Mouse (Mus musculus): ENCODE measurements at regions not wholly inside any gene's neighbourhood (a gene's known extent, or its start where the extent isn't known, plus 50 kb on each side); places are given as distances from the start of the nearest gene placed in this dataset.

GRCm38 (mm10) chr8:26349854-26350253 lies 230.5 kb downstream of the Gm45692 start:
- no peaks in the 10 kb centered on the region for H3K36me3 ChIP-seq
- H3K4me1 ChIP-seq (replicated peaks): peaks cover 42% of the 10 kb centered on the region
- 91% methylated on average over 3 of the region's 3 CpGs for WGBS
- no peaks in the 10 kb centered on the region for H3K9me3 ChIP-seq
- no peak overlapping the region for H3K4me3 ChIP-seq
- H3K27me3 ChIP-seq (ENCODE audit: insufficient read depth, poor library complexity, severe bottlenecking): peaks cover 3% of the 10 kb centered on the region; the same call in 1 of the 2 replicates
- DNase-seq (ENCODE audit: low spot score): no peak
- no peak overlapping the region for H3K27ac ChIP-seq

- H3K4me1 ChIP-seq (replicated peaks): peaks cover 44% of the 10 kb centered on the region
- no peak for DNase-seq (ENCODE audit: low spot score)
- H3K9me3 ChIP-seq: no peaks in the 10 kb centered on the region
- 76% methylated on average over 4 of the region's 4 CpGs for WGBS
- H3K27ac ChIP-seq: 0 out of 2 replicates have a peak overlapping the region, but pooled peaks have one; percentile 8
- H3K4me3 ChIP-seq: no peak overlapping the region
- peaks cover 3% of the 10 kb centered on the region; the same call in 1 of the 2 replicates for H3K27me3 ChIP-seq (ENCODE audit: insufficient read depth, poor library complexity, severe bottlenecking)
- no peaks in the 10 kb centered on the region for H3K36me3 ChIP-seq
Measured at GRCm38 (mm10) chr8:26350616-26351015, 231.3 kb downstream of the Gm45692 start.

GRCm38 (mm10) chr8:26351643-26352540 lies 232.6 kb downstream of the Gm45692 start:
- Histone ChIP-seq H3K27me3 (ENCODE audit: insufficient read depth, poor library complexity, severe bottlenecking) (0 out of 2 replicates have a peak, but pooled peaks cover 3% of the 10 kb centered on the region), H3K4me3 (peak overlapping the region; percentile 32), H3K27ac (peak overlapping the region; percentile 77), H3K4me1 (replicated peaks) (peaks cover 44% of the 10 kb centered on the region), H3K9me3 (no peaks in the 10 kb centered on the region), H3K36me3 (no peaks in the 10 kb centered on the region)
- 55% methylated on average over 21 of the region's 21 CpGs for WGBS
- DNase-seq (ENCODE audit: low spot score): peak; percentile 42

GRCm38 (mm10) chr8:26352541-26353010 lies 233.2 kb downstream of the Gm45692 start:
- WGBS: 42% methylated on average over 9 of the region's 9 CpGs
- peaks cover 44% of the 10 kb centered on the region for H3K4me1 ChIP-seq (replicated peaks)
- no peak for DNase-seq (ENCODE audit: low spot score)
- no peaks in the 10 kb centered on the region for H3K36me3 ChIP-seq
- peak overlapping the region; percentile 32 for H3K4me3 ChIP-seq
- H3K27ac ChIP-seq: peak overlapping the region; percentile 77
- no peaks in the 10 kb centered on the region for H3K9me3 ChIP-seq
- H3K27me3 ChIP-seq (ENCODE audit: insufficient read depth, poor library complexity, severe bottlenecking): 0 out of 2 replicates have a peak, but pooled peaks cover 3% of the 10 kb centered on the region

GRCm38 (mm10) chr8:26353476-26353875 lies 234.1 kb downstream of the Gm45692 start:
- no peaks in the 10 kb centered on the region for H3K36me3 ChIP-seq
- DNase-seq (ENCODE audit: low spot score): no peak
- WGBS: 71% methylated on average over 3 of the region's 3 CpGs
- no peaks in the 10 kb centered on the region for H3K27me3 ChIP-seq (ENCODE audit: insufficient read depth, poor library complexity, severe bottlenecking)
- H3K4me1 ChIP-seq (replicated peaks): peaks cover 44% of the 10 kb centered on the region
- H3K27ac ChIP-seq: peak overlapping the region; percentile 45; the same call in 1 of the 2 replicates
- H3K9me3 ChIP-seq: no peaks in the 10 kb centered on the region
- H3K4me3 ChIP-seq: no peak overlapping the region

GRCm38 (mm10) chr8:26354516-26354915 lies 235.2 kb downstream of the Gm45692 start:
- WGBS: 55% methylated on average over 4 of the region's 4 CpGs
- Histone ChIP-seq H3K4me1 (replicated peaks) (peaks cover 44% of the 10 kb centered on the region), H3K36me3 (no peaks in the 10 kb centered on the region), H3K27me3 (ENCODE audit: insufficient read depth, poor library complexity, severe bottlenecking) (no peaks in the 10 kb centered on the region), H3K27ac (no peak overlapping the region), H3K4me3 (no peak overlapping the region), H3K9me3 (no peaks in the 10 kb centered on the region)
- peak; percentile 52 for DNase-seq (ENCODE audit: low spot score)

GRCm38 (mm10) chr8:26356801-26357200 lies 237.5 kb downstream of the Gm45692 start:
- H3K27me3 ChIP-seq (ENCODE audit: insufficient read depth, poor library complexity, severe bottlenecking): no peaks in the 10 kb centered on the region
- H3K4me1 ChIP-seq (replicated peaks): peaks cover 32% of the 10 kb centered on the region
- H3K4me3 ChIP-seq: no peak overlapping the region
- H3K36me3 ChIP-seq: no peaks in the 10 kb centered on the region
- DNase-seq (ENCODE audit: low spot score): no peak
- H3K9me3 ChIP-seq: no peaks in the 10 kb centered on the region
- H3K27ac ChIP-seq: no peak overlapping the region
- 87% methylated on average over 8 of the region's 8 CpGs for WGBS

- Histone ChIP-seq H3K27ac (no peak overlapping the region), H3K36me3 (no peaks in the 10 kb centered on the region), H3K27me3 (ENCODE audit: insufficient read depth, poor library complexity, severe bottlenecking) (no peaks in the 10 kb centered on the region), H3K4me1 (replicated peaks) (peaks cover 14% of the 10 kb centered on the region), H3K9me3 (no peaks in the 10 kb centered on the region), H3K4me3 (no peak overlapping the region)
- WGBS: 75% methylated on average over 13 of the region's 13 CpGs
- no peak for DNase-seq (ENCODE audit: low spot score)
Measured at GRCm38 (mm10) chr8:26358711-26359136, 239.4 kb downstream of the Gm45692 start.

GRCm38 (mm10) chr8:26362366-26362765 lies 243.0 kb downstream of the Gm45692 start:
- H3K27ac ChIP-seq: no peak overlapping the region
- no peak for DNase-seq (ENCODE audit: low spot score)
- no peaks in the 10 kb centered on the region for H3K36me3 ChIP-seq
- H3K4me1 ChIP-seq (replicated peaks): no peaks in the 10 kb centered on the region
- 93% methylated on average over 5 of the region's 5 CpGs for WGBS
- H3K4me3 ChIP-seq: no peak overlapping the region
- H3K9me3 ChIP-seq: no peaks in the 10 kb centered on the region
- H3K27me3 ChIP-seq (ENCODE audit: insufficient read depth, poor library complexity, severe bottlenecking): no peaks in the 10 kb centered on the region

- Histone ChIP-seq H3K27ac (no peak overlapping the region), H3K4me3 (no peak overlapping the region), H3K36me3 (no peaks in the 10 kb centered on the region), H3K4me1 (replicated peaks) (no peaks in the 10 kb centered on the region), H3K27me3 (ENCODE audit: insufficient read depth, poor library complexity, severe bottlenecking) (no peaks in the 10 kb centered on the region), H3K9me3 (no peaks in the 10 kb centered on the region)
- WGBS: 88% methylated on average over 4 of the region's 4 CpGs
- no peak for DNase-seq (ENCODE audit: low spot score)
Measured at GRCm38 (mm10) chr8:26363616-26364015, 244.3 kb downstream of the Gm45692 start.

GRCm38 (mm10) chr8:26364637-26365036 lies 245.3 kb downstream of the Gm45692 start:
- Histone ChIP-seq H3K36me3 (no peaks in the 10 kb centered on the region), H3K27ac (no peak overlapping the region), H3K4me1 (replicated peaks) (no peaks in the 10 kb centered on the region), H3K9me3 (no peaks in the 10 kb centered on the region), H3K27me3 (ENCODE audit: insufficient read depth, poor library complexity, severe bottlenecking) (no peaks in the 10 kb centered on the region), H3K4me3 (no peak overlapping the region)
- no peak for DNase-seq (ENCODE audit: low spot score)
- WGBS: 70% methylated on average over 4 of the region's 4 CpGs

- H3K4me1 ChIP-seq (replicated peaks): peaks cover 19% of the 10 kb centered on the region
- DNase-seq (ENCODE audit: low spot score): peak; percentile 32
- WGBS: 34% methylated on average over 3 of the region's 3 CpGs
Measured at GRCm38 (mm10) chr8:26380668-26381067, 261.3 kb downstream of the Gm45692 start.

GRCm38 (mm10) chr8:26382426-26382825 lies 263.1 kb downstream of the Gm45692 start:
- no peak for DNase-seq (ENCODE audit: low spot score)
- WGBS: 86% methylated on average over 7 of the region's 7 CpGs
- Histone ChIP-seq H3K27ac (no peak overlapping the region), H3K27me3 (ENCODE audit: insufficient read depth, poor library complexity, severe bottlenecking) (peaks cover 3% of the 10 kb centered on the region; the same call in 1 of the 2 replicates), H3K4me1 (replicated peaks) (peaks cover 22% of the 10 kb centered on the region), H3K36me3 (no peaks in the 10 kb centered on the region), H3K9me3 (no peaks in the 10 kb centered on the region), H3K4me3 (no peak overlapping the region)

More at GRCm38 (mm10) chr8:26380668-26381067, 261.3 kb downstream of the Gm45692 start:
- Histone ChIP-seq H3K36me3 (no peaks in the 10 kb centered on the region), H3K9me3 (no peaks in the 10 kb centered on the region; the same call in 1 of the 2 replicates), H3K4me3 (no peak overlapping the region), H3K27me3 (ENCODE audit: insufficient read depth, poor library complexity, severe bottlenecking) (peaks cover 3% of the 10 kb centered on the region; the same call in 1 of the 2 replicates), H3K27ac (no peak overlapping the region)

All from hindbrain, embryonic 10.5 days (tissue).